Mouse (Mus musculus) MN1 (cell line): ENCODE measurements at regions not wholly inside any gene's neighbourhood (a gene's known extent, or its start where the extent isn't known, plus 50 kb on each side); places are given as distances from the start of the nearest gene placed in this dataset.
"Not testable (repeated sequence)": the region's sequence is repeated elsewhere in the genome, so short reads cannot be mapped to it uniquely, and the experiment has no call there.

Source experiments
- DNase-seq: peaks from one replicate; pipeline ENCODE4 v3.0.0-alpha.2; 2016; ENCODE audit warnings: low spot score

- DNase-seq = no peak
Observed at GRCm38 (mm10) chr6:4149663-4150062, 62.9 kb upstream of the Bet1 start.

GRCm38 (mm10) chr6:4158293-4158692, 71.5 kb upstream of the Bet1 start:
- no peak for DNase-seq

GRCm38 (mm10) chr6:4163733-4164132, 77.0 kb upstream of the Bet1 start:
- no peak for DNase-seq

- no peak for DNase-seq
Observed at GRCm38 (mm10) chr6:4167112-4167511, 80.3 kb upstream of the Bet1 start.

- DNase-seq = no peak
Observed at GRCm38 (mm10) chr6:4167757-4168156, 81.0 kb upstream of the Bet1 start.

GRCm38 (mm10) chr6:4171561-4171960, 84.8 kb upstream of the Bet1 start:
- no peak for DNase-seq

GRCm38 (mm10) chr6:4187683-4188082, 100.9 kb upstream of the Bet1 start:
- DNase-seq = no peak

- DNase-seq = not testable (repeated sequence)
Observed at GRCm38 (mm10) chr6:4190976-4191375, 104.2 kb upstream of the Bet1 start.

- no peak for DNase-seq
Observed at GRCm38 (mm10) chr6:4193286-4193685, 106.5 kb upstream of the Bet1 start.

- DNase-seq = no peak
Observed at GRCm38 (mm10) chr6:4201176-4201575, 114.4 kb upstream of the Bet1 start.

GRCm38 (mm10) chr6:4205681-4206080, 118.9 kb upstream of the Bet1 start:
- DNase-seq = no peak

- DNase-seq = no peak
Observed at GRCm38 (mm10) chr6:4245265-4246112, 158.7 kb upstream of the Bet1 start.

- no peak for DNase-seq
Observed at GRCm38 (mm10) chr6:4246113-4246419, 159.3 kb upstream of the Bet1 start.

- DNase-seq = no peak
Observed at GRCm38 (mm10) chr6:4276607-4277006, 189.8 kb upstream of the Bet1 start.

- DNase-seq = no peak
Observed at GRCm38 (mm10) chr6:4277245-4277890, 190.6 kb upstream of the Bet1 start.

- DNase-seq = no peak
Observed at GRCm38 (mm10) chr6:4291380-4291779, 204.6 kb upstream of the Bet1 start.

- DNase-seq = not testable (repeated sequence)
Observed at GRCm38 (mm10) chr6:4303410-4303809, 201.2 kb upstream of the Col1a2 start.

- DNase-seq = no peak
Observed at GRCm38 (mm10) chr6:4349953-4350352, 154.7 kb upstream of the Col1a2 start.

GRCm38 (mm10) chr6:4362220-4362619, 142.4 kb upstream of the Col1a2 start:
- no peak for DNase-seq

- peak; percentile 7 for DNase-seq
Observed at GRCm38 (mm10) chr6:4375465-4376037, 129.1 kb upstream of the Col1a2 start.

- no peak for DNase-seq
Observed at GRCm38 (mm10) chr6:4396808-4397207, 107.8 kb upstream of the Col1a2 start.

GRCm38 (mm10) chr6:4397695-4398598, 106.7 kb upstream of the Col1a2 start:
- DNase-seq = no peak
